Mouse (Mus musculus) heart, embryonic 10.5 days (tissue): Measurements from ENCODE around the gene Pxn. TPM values are rescaled to one million over a fixed set of nuclear protein-coding genes. Genes with fewer than 3 reads are reported as not detected.
A peak's percentile ranks its signal among the peaks of the same experiment; 100 is the strongest.

ENCODE experiments used
- DNase-seq: peaks from one replicate; pipeline ENCODE4 v3.0.0-alpha.2; 2017; ENCODE audit warnings: low spot score
- H3K27ac ChIP-seq: fragments of 300-500 bp; sonication (generic); 2 replicates; pipeline ENCODE4 v1.5.1; 2016; ENCODE audit warnings: mild to moderate bottlenecking
- H3K27me3 ChIP-seq: fragments of 300-500 bp; sonication (generic); 2 replicates; pipeline ENCODE4 v1.6.1; 2016; ENCODE audit warnings: mild to moderate bottlenecking; ENCODE audit not compliant: poor library complexity, insufficient read depth, severe bottlenecking
- H3K36me3 ChIP-seq: fragments of 300-500 bp; sonication (generic); 2 replicates; pipeline ENCODE4 v1.6.1; 2016; ENCODE audit warnings: mild to moderate bottlenecking, moderate library complexity
- H3K4me1 ChIP-seq: fragments of 300-500 bp; sonication (generic); 2 replicates; pipeline ENCODE4 v1.6.1; 2016; ENCODE audit warnings: mild to moderate bottlenecking
- H3K4me3 ChIP-seq: fragments of 300-500 bp; sonication (generic); 2 replicates; pipeline ENCODE4 v1.5.1; 2016; ENCODE audit warnings: mild to moderate bottlenecking, moderate library complexity
- H3K9me3 ChIP-seq: fragments of 300-500 bp; sonication (generic); 2 replicates; pipeline ENCODE4 v1.6.1; 2016; ENCODE audit warnings: mild to moderate bottlenecking, moderate library complexity
- WGBS: fragments of 180-500 bp; shearing (Covaris S2); methylation state at CpG from one replicate; pipeline ENCODE4 v1.1.7; 2016; 5-methylcytosine and 5-hydroxymethylcytosine counted together
- polyA plus RNA-seq: library from polyadenylated mRNA; unstranded; fragments of >200 nt; fragmentation: Nextera tagmentation; extraction: Ambion mirVana; gene quantifications from 2 replicates; pipeline ENCODE4 v1.2.1, GENCODE M21; 2016

Gene Pxn
- polyA plus RNA-seq, 1 experiment from 2014 or later: 30.3 TPM

DNA sequence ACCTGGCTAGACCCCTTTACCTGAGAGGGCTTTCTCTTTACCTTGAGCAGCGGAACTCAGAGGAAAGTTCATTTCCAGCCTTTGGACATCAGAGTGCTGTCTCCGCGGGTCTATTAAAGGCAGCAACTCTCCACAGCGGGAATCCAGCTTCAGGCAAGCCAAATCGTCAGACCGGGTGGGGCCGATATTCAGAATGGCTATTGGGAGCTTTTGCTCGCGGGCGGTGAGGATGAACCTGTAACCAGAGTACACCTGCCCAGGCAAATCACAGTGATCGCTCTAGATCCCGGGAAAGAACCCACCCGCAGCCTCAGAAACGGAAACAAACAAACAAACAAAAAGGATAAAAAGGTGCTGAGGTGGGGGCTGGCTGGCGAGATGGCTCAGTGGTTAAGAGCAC is 26.9 kb upstream of the Pxn start:
- WGBS: 35% methylated on average over 15 of the region's 15 CpGs
- no peak for DNase-seq
- Histone ChIP-seq H3K27ac (no peak overlapping the region), H3K9me3 (no peaks in the 10 kb centered on the region), H3K27me3 (peaks cover 41% of the 10 kb centered on the region), H3K4me3 (no peak overlapping the region; the same call in 1 of the 2 replicates), H3K4me1 (peaks cover 27% of the 10 kb centered on the region), H3K36me3 (peaks cover 12% of the 10 kb centered on the region; the same call in 1 of the 2 replicates)

- DNase-seq: no peak
- H3K27me3 ChIP-seq: peaks cover 39% of the 10 kb centered on the region
- WGBS: 15% methylated on average over 27 of the region's 27 CpGs
- H3K27ac ChIP-seq: no peak overlapping the region
- peaks cover 12% of the 10 kb centered on the region; the same call in 1 of the 2 replicates for H3K36me3 ChIP-seq
- H3K9me3 ChIP-seq: no peaks in the 10 kb centered on the region
- peak overlapping the region; percentile 48 for H3K4me3 ChIP-seq
- peaks cover 31% of the 10 kb centered on the region for H3K4me1 ChIP-seq
Observed at GRCm38 (mm10) chr5:115480101-115480500, 26.4 kb upstream of the Pxn start.

- Histone ChIP-seq H3K27ac (no peak overlapping the region), H3K4me3 (peak overlapping the region; percentile 36), H3K9me3 (no peaks in the 10 kb centered on the region), H3K27me3 (peaks cover 39% of the 10 kb centered on the region), H3K36me3 (peaks cover 6% of the 10 kb centered on the region; the same call in 1 of the 2 replicates), H3K4me1 (peaks cover 22% of the 10 kb centered on the region)
- no peak for DNase-seq
- WGBS: 28% methylated on average over 38 of the region's 38 CpGs
Observed at GRCm38 (mm10) chr5:115482390-115483265, 23.8 kb upstream of the Pxn start.

GRCm38 (mm10) chr5:115483385-115483784 is 23.1 kb upstream of the Pxn start:
- no peak for DNase-seq
- H3K36me3 ChIP-seq: peaks cover 5% of the 10 kb centered on the region; the same call in 1 of the 2 replicates
- 23% methylated on average over 6 of the region's 6 CpGs for WGBS
- H3K27ac ChIP-seq: no peak overlapping the region
- H3K4me3 ChIP-seq: no peak overlapping the region
- H3K4me1 ChIP-seq: peaks cover 22% of the 10 kb centered on the region
- H3K9me3 ChIP-seq: no peaks in the 10 kb centered on the region
- peaks cover 39% of the 10 kb centered on the region for H3K27me3 ChIP-seq

DNA sequence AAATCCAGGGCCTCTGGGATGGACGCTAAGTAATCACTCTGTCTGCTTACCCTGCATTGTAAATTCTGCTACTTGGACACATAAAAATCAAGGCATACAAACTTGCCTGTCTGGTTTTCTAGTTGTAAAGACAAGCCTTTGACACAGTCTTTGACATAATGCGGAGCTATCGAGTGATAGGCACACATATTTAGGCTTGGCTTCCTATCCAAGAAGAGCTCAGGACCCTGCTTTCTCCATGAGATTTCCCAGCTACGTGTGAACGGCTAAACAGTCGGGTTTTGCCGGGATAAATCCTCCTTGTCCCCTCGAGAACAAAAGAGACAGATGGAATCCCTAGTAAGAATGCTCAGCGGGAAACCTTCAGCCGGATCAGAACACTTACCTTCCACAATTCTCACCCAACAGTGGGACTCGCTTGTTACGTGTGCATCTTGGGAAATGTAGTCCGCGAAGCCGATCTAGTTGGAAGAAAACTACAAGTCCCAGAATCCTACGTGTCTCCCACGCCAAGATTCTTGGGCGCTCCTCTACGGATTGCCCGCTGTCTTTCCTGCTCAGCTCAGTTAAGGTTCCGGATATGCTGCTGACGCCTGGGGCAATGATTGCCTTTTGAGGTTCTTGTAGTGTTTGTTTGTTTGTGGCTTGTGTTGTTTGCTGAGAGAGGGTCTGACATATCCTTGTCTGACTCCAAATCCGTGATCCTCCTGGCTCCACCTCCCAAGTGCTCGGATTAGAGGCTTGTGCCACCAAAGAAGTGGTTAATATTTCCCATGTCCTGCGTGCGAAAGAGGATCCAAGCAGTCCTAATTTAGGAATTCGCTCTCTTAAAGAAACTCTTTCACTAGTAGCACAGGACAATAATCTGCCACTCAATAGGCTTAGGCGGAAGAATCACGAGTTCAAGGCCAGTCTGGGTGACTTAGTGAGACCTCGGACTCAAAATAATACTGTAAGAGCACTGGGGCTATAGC is 22.2 kb upstream of the Pxn start, which contains the start of gene Sirt4:
TSS of gene Sirt4 (minus strand) at position 779 of the 974 bp plus-strand sequence.
- H3K27me3 ChIP-seq: peaks cover 38% of the 10 kb centered on the region
- H3K4me1 ChIP-seq: peaks cover 25% of the 10 kb centered on the region
- H3K4me3 ChIP-seq: peak within 1 kb of the TSS; percentile 63
- H3K36me3 ChIP-seq: peaks cover 5% of the 10 kb centered on the region; the same call in 1 of the 2 replicates
- 8% methylated on average over 30 of the region's 30 CpGs for WGBS
- peak; percentile 96 for DNase-seq
- no peaks in the 10 kb centered on the region for H3K9me3 ChIP-seq
- peak within 1 kb of the TSS; percentile 85 for H3K27ac ChIP-seq

GRCm38 (mm10) chr5:115484996-115485395 is 21.5 kb upstream of the Pxn start:
- Histone ChIP-seq H3K4me3 (peak overlapping the region; percentile 63), H3K36me3 (peaks cover 5% of the 10 kb centered on the region; the same call in 1 of the 2 replicates), H3K4me1 (peaks cover 28% of the 10 kb centered on the region), H3K27me3 (peaks cover 31% of the 10 kb centered on the region), H3K9me3 (no peaks in the 10 kb centered on the region), H3K27ac (no peak overlapping the region)
- 62% methylated on average over 5 of the region's 5 CpGs for WGBS
- DNase-seq: no peak

GRCm38 (mm10) chr5:115485489-115486205 is 20.8 kb upstream of the Pxn start:
- Histone ChIP-seq H3K9me3 (no peaks in the 10 kb centered on the region), H3K36me3 (peaks cover 5% of the 10 kb centered on the region; the same call in 1 of the 2 replicates), H3K4me1 (peaks cover 23% of the 10 kb centered on the region), H3K27ac (no peak overlapping the region), H3K4me3 (no peak overlapping the region), H3K27me3 (peaks cover 24% of the 10 kb centered on the region)
- DNase-seq: no peak
- WGBS: 85% methylated on average over 18 of the region's 18 CpGs

- Histone ChIP-seq H3K4me1 (peaks cover 25% of the 10 kb centered on the region), H3K4me3 (no peak overlapping the region), H3K9me3 (no peaks in the 10 kb centered on the region), H3K27me3 (peaks cover 14% of the 10 kb centered on the region), H3K27ac (no peak overlapping the region), H3K36me3 (peaks cover 5% of the 10 kb centered on the region; the same call in 1 of the 2 replicates)
- WGBS: 54% methylated on average over 4 of the region's 4 CpGs
- DNase-seq: no peak
Observed at GRCm38 (mm10) chr5:115486726-115487125, 19.8 kb upstream of the Pxn start.

- 82% methylated on average over 8 of the region's 8 CpGs for WGBS
- no peak for DNase-seq
- Histone ChIP-seq H3K36me3 (peaks cover 3% of the 10 kb centered on the region; the same call in 1 of the 2 replicates), H3K9me3 (no peaks in the 10 kb centered on the region), H3K4me1 (peaks cover 28% of the 10 kb centered on the region), H3K27ac (no peak overlapping the region), H3K4me3 (no peak overlapping the region), H3K27me3 (peaks cover 8% of the 10 kb centered on the region)
Observed at GRCm38 (mm10) chr5:115487353-115487752, 19.1 kb upstream of the Pxn start.

GRCm38 (mm10) chr5:115487942-115488580 is 18.4 kb upstream of the Pxn start:
- no peak for DNase-seq
- no peaks in the 10 kb centered on the region for H3K36me3 ChIP-seq
- H3K27me3 ChIP-seq: peaks cover under 1% of the 10 kb centered on the region; the same call in 1 of the 2 replicates
- peaks cover 25% of the 10 kb centered on the region for H3K4me1 ChIP-seq
- H3K4me3 ChIP-seq: no peak overlapping the region; the same call in 1 of the 2 replicates
- WGBS: 76% methylated on average over 9 of the region's 9 CpGs
- H3K27ac ChIP-seq: peak overlapping the region; percentile 100; the same call in 1 of the 2 replicates
- no peaks in the 10 kb centered on the region for H3K9me3 ChIP-seq

- peak overlapping the region; percentile 100 for H3K27ac ChIP-seq
- peak overlapping the region; percentile 56 for H3K4me3 ChIP-seq
- H3K4me1 ChIP-seq: peaks cover 30% of the 10 kb centered on the region
- H3K9me3 ChIP-seq: no peaks in the 10 kb centered on the region
- peak; percentile 92 for DNase-seq
- WGBS: under 1% methylated on average over 39 of the region's 39 CpGs
- no peaks in the 10 kb centered on the region for H3K36me3 ChIP-seq
- H3K27me3 ChIP-seq: no peaks in the 10 kb centered on the region
Observed at GRCm38 (mm10) chr5:115488841-115489698, 17.4 kb upstream of the Pxn start.
